Mouse (Mus musculus): ENCODE measurements at regions not wholly inside any gene's neighbourhood (a gene's known extent, or its start where the extent isn't known, plus 50 kb on each side); places are given as distances from the start of the nearest gene placed in this dataset.

DNA sequence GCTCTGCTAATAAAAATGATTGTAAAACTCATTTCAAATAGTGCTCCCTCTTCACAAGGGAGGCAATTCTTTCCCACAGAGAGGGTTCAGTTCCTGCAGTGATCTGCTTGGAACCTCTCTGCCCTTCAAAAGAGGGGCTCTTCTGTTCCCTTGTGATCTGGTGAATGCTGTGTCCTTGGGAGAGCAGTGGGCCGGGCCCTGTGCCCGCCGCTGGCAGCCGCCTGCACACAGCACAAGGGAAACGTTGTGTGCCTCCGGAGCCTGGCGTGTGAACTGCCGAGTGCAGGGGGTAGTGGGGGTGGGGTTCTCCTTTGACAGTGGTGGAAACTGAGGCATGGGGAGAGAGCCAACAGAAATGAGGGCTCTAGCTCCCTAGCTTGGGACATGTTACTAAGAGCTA, 54.4 kb upstream of the Csrp1 start:
- H3K4me2 ChIP-seq (ENCODE audit: low read depth, low read length): no peak overlapping the region
- ATAC-seq: no peak
- no peak overlapping the region for H3K27ac ChIP-seq (ENCODE audit: low read length)
- WGBS: 68% methylated on average over 8 of the region's 8 CpGs
- no peak overlapping the region for H3K4me3 ChIP-seq (ENCODE audit: low read length)
- no peaks in the 10 kb centered on the region for H3K36me3 ChIP-seq (ENCODE audit: control insufficient read depth, insufficient read depth, low read length)
- peaks cover 23% of the 10 kb centered on the region for H3K4me1 ChIP-seq (ENCODE audit: control insufficient read depth, insufficient read depth, low read length)
- no peaks in the 10 kb centered on the region for H3K9me3 ChIP-seq (ENCODE audit: control insufficient read depth, low read length)
- H3K9ac ChIP-seq (ENCODE audit: low read depth, low read length): no peak overlapping the region
- no peaks in the 10 kb centered on the region for H3K27me3 ChIP-seq (replicated peaks; ENCODE audit: control insufficient read depth, insufficient read depth, low read length)

DNA sequence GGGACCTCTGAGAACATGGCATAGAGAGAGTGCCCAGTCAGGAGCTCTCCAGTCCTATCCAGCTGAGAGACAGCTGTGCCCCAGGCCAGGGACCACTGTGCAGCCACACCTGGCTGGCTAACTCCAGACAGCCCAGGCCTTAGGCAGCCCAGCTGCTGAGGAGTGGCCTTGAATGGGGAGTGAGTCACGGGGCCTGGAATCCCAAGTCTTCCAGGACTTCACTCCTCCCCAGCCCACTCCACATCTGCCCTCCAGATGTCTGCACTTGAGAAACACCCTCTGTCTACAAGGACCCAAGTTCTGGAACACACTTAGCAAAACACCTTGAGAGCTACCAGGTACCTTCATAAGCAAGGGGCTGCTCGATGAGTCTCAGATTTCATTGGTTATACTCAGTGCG, 51.5 kb upstream of the Csrp1 start:
- peaks cover 22% of the 10 kb centered on the region for H3K4me1 ChIP-seq (ENCODE audit: control insufficient read depth, insufficient read depth, low read length)
- no peak overlapping the region for H3K4me3 ChIP-seq (ENCODE audit: low read length)
- H3K9ac ChIP-seq (ENCODE audit: low read depth, low read length): no peak overlapping the region
- no peak overlapping the region for H3K4me2 ChIP-seq (ENCODE audit: low read depth, low read length)
- no peaks in the 10 kb centered on the region for H3K36me3 ChIP-seq (ENCODE audit: control insufficient read depth, insufficient read depth, low read length)
- H3K27ac ChIP-seq (ENCODE audit: low read length): no peak overlapping the region
- no peaks in the 10 kb centered on the region for H3K9me3 ChIP-seq (ENCODE audit: control insufficient read depth, low read length)
- ATAC-seq: peak; percentile 40
- WGBS: 66% methylated on average over 3 of the region's 3 CpGs
- H3K27me3 ChIP-seq (replicated peaks; ENCODE audit: control insufficient read depth, insufficient read depth, low read length): no peaks in the 10 kb centered on the region

GRCm38 (mm10) chr1:135668951-135669350, 50.9 kb upstream of the Csrp1 start:
- H3K36me3 ChIP-seq (ENCODE audit: control insufficient read depth, insufficient read depth, low read length): no peaks in the 10 kb centered on the region
- H3K27ac ChIP-seq (ENCODE audit: low read length): no peak overlapping the region
- no peak overlapping the region for H3K4me3 ChIP-seq (ENCODE audit: low read length)
- H3K27me3 ChIP-seq (replicated peaks; ENCODE audit: control insufficient read depth, insufficient read depth, low read length): no peaks in the 10 kb centered on the region
- no peaks in the 10 kb centered on the region for H3K9me3 ChIP-seq (ENCODE audit: control insufficient read depth, low read length)
- no peak overlapping the region for H3K4me2 ChIP-seq (ENCODE audit: low read depth, low read length)
- no peak overlapping the region for H3K9ac ChIP-seq (ENCODE audit: low read depth, low read length)
- no peak for ATAC-seq
- 73% methylated on average over 7 of the region's 7 CpGs for WGBS
- peaks cover 22% of the 10 kb centered on the region for H3K4me1 ChIP-seq (ENCODE audit: control insufficient read depth, insufficient read depth, low read length)

- no peak for ATAC-seq
- peaks cover 22% of the 10 kb centered on the region for H3K4me1 ChIP-seq (ENCODE audit: control insufficient read depth, insufficient read depth, low read length)
- no peak overlapping the region for H3K9ac ChIP-seq (ENCODE audit: low read depth, low read length)
- no peak overlapping the region for H3K27ac ChIP-seq (ENCODE audit: low read length)
- H3K27me3 ChIP-seq (replicated peaks; ENCODE audit: control insufficient read depth, insufficient read depth, low read length): no peaks in the 10 kb centered on the region
- no peak overlapping the region for H3K4me3 ChIP-seq (ENCODE audit: low read length)
- WGBS: 48% methylated on average over 7 of the region's 7 CpGs
- H3K4me2 ChIP-seq (ENCODE audit: low read depth, low read length): no peak overlapping the region
- no peaks in the 10 kb centered on the region for H3K9me3 ChIP-seq (ENCODE audit: control insufficient read depth, low read length)
- no peaks in the 10 kb centered on the region for H3K36me3 ChIP-seq (ENCODE audit: control insufficient read depth, insufficient read depth, low read length)
These were observed 50.1 kb upstream of the Csrp1 start for GRCm38 (mm10) chr1:135669803-135670202.
